Mouse (Mus musculus) myocyte (in vitro differentiated cells): ENCODE measurements at regions not wholly inside any gene's neighbourhood (a gene's known extent, or its start where the extent isn't known, plus 50 kb on each side); places are given as distances from the start of the nearest gene placed in this dataset.

Experiments
- MAX ChIP-seq: IDR thresholded peaks from one replicate; pipeline ENCODE4 v1.6.1; 2011; ENCODE audit warnings: low read depth, mild to moderate bottlenecking, control low read depth
- MYOD1 ChIP-seq, 3 experiments: IDR thresholded peaks; one replicate each; pipeline ENCODE4 v1.6.1; 2011; ENCODE audit warnings: control low read depth in 2 of 3, low read depth in 2 of 3, mild to moderate bottlenecking in 2 of 3, moderate library complexity in 1 of 3; ENCODE audit not compliant: insufficient read length in 2 of 3, control insufficient read depth in 1 of 3
- POLR2A ChIP-seq: IDR thresholded peaks from one replicate; pipeline ENCODE4 v1.6.1; 2011; ENCODE audit warnings: low read depth, mild to moderate bottlenecking, control low read depth, moderate library complexity; ENCODE audit not compliant: insufficient read length
- TCF12 ChIP-seq: IDR thresholded peaks from one replicate; pipeline ENCODE4 v1.6.1; 2011; ENCODE audit warnings: mild to moderate bottlenecking, control low read depth; ENCODE audit not compliant: poor library complexity, insufficient read depth, severe bottlenecking

DNA sequence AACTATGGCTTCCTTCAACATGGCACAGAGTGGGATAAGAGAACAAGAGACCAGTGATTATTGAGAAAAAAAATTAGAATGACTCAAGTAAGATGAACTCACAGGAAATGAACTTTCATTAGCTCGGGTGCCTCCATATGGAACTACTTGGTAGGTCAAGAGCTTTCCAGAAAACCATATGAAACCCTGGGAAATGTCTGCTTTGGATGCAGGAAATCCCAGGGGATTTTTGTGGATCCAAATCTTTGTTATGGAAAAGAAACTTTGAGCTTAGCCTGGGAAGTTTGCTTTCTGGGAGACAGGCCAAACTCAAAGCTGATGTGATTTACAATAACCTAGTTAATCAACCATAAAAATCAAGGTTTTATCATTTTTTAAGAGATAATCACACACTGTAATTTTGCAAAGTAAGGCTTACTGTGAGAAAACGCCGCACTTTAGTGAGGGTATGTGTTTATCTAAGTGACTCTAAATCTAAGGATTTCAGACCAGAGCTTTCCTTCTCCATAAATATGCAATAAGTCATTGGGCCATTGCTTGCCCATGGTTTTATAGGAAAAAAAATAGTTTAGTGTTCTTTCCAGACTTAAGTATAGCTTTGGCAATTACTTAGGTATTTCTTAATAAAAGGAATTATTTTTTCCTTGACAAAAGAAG lies 767.0 kb upstream of the Impad1 start:
- no peak for TF ChIP-seq TCF12
- no peak for TF ChIP-seq POLR2A
- no peak for TF ChIP-seq MYOD1 (IDR thresholded peaks at IDR 0.05; ENCODE audit: control insufficient read depth in 1 of 3, insufficient read length in 2 of 3, low read depth in 2 of 3)
- no peak for TF ChIP-seq MAX
